Mouse (Mus musculus): Measurements from ENCODE around the gene Olfr1469. TPM values are rescaled to one million over a fixed set of nuclear protein-coding genes. Genes with fewer than 3 reads are reported as not detected.
"Not testable (repeated sequence)": the region's sequence is repeated elsewhere in the genome, so short reads cannot be mapped to it uniquely, and the experiment has no call there.

The Olfr1469 gene
- not detected in 2 replicates for polyA plus RNA-seq (2015; fragmentation: Nextera tagmentation; extraction: Ambion mirVana)

GRCm38 (mm10) chr19:13407549-13407948 is at the start of gene Olfr1469:
TSS of gene Olfr1469 (plus strand) at chr19:13407849.
- no peak within 1 kb of the TSS for H3K9ac ChIP-seq (ENCODE audit: low read depth, low read length)
- no peak within 1 kb of the TSS for H3K4me3 ChIP-seq (ENCODE audit: low read depth, low read length)
- no peak within 1 kb of the TSS for H3K27ac ChIP-seq (ENCODE audit: low read length)
- no peaks in the 10 kb centered on the region for H3K9me3 ChIP-seq (replicated peaks; ENCODE audit: control insufficient read depth, low read length)
- no peak within 1 kb of the TSS for H3K4me2 ChIP-seq (ENCODE audit: low read depth, low read length)
- H3K4me1 ChIP-seq (ENCODE audit: control insufficient read depth, low read depth, low read length) = no peaks in the 10 kb centered on the region
- no peaks in the 10 kb centered on the region for H3K27me3 ChIP-seq (ENCODE audit: control insufficient read depth, insufficient read depth, low read depth, low read length)
- H3K36me3 ChIP-seq (ENCODE audit: control insufficient read depth, insufficient read depth) = no peaks in the 10 kb centered on the region
- no peak for ATAC-seq (ENCODE audit: low read depth)
- 42% methylated on average over 2 of the region's 2 CpGs for WGBS (ENCODE audit: insufficient replicate concordance)

- Histone ChIP-seq H3K27ac (ENCODE audit: low read length) (no peak within 1 kb of the TSS), H3K9me3 (replicated peaks; ENCODE audit: control insufficient read depth, low read length) (no peaks in the 10 kb centered on the region), H3K4me3 (ENCODE audit: low read depth, low read length) (no peak within 1 kb of the TSS), H3K9ac (ENCODE audit: low read depth, low read length) (no peak within 1 kb of the TSS), H3K36me3 (ENCODE audit: control insufficient read depth, insufficient read depth) (no peaks in the 10 kb centered on the region), H3K27me3 (ENCODE audit: control insufficient read depth, insufficient read depth, low read depth, low read length) (no peaks in the 10 kb centered on the region), H3K4me1 (ENCODE audit: control insufficient read depth, low read depth, low read length) (no peaks in the 10 kb centered on the region), H3K4me2 (ENCODE audit: low read depth, low read length) (no peak within 1 kb of the TSS)
- no peak for ATAC-seq (ENCODE audit: low read depth)
- 48% methylated on average over 2 of the region's 2 CpGs for WGBS (ENCODE audit: insufficient replicate concordance)
Observed at GRCm38 (mm10) chr19:13361936-13362335, 45.7 kb upstream of the Olfr1469 start, which contains the start of gene Olfr1467. TSS of gene Olfr1467 (plus strand) at chr19:13362236.

- 36% methylated on average over 2 of the region's 2 CpGs for WGBS (ENCODE audit: insufficient replicate concordance)
- not testable (repeated sequence) for H3K4me2 ChIP-seq (ENCODE audit: low read depth, low read length); H3K27ac ChIP-seq (ENCODE audit: low read length); H3K4me1 ChIP-seq (ENCODE audit: control insufficient read depth, low read depth, low read length); H3K36me3 ChIP-seq (ENCODE audit: control insufficient read depth, insufficient read depth); H3K9me3 ChIP-seq (replicated peaks; ENCODE audit: control insufficient read depth, low read length); ATAC-seq (ENCODE audit: low read depth); H3K4me3 ChIP-seq (ENCODE audit: low read depth, low read length); H3K9ac ChIP-seq (ENCODE audit: low read depth, low read length); H3K27me3 ChIP-seq (ENCODE audit: control insufficient read depth, insufficient read depth, low read depth, low read length)
Observed at GRCm38 (mm10) chr19:13443109-13443508, 35.5 kb downstream of the Olfr1469 start, which contains the start of gene Olfr1471. TSS of gene Olfr1471 (plus strand) at chr19:13443409.

- no peaks in the 10 kb centered on the region for H3K4me1 ChIP-seq (ENCODE audit: control insufficient read depth, low read depth, low read length)
- no peak for ATAC-seq (ENCODE audit: low read depth)
- H3K36me3 ChIP-seq (ENCODE audit: control insufficient read depth, insufficient read depth) = no peaks in the 10 kb centered on the region
- H3K4me2 ChIP-seq (ENCODE audit: low read depth, low read length) = no peak within 1 kb of the TSS
- no peak within 1 kb of the TSS for H3K4me3 ChIP-seq (ENCODE audit: low read depth, low read length)
- H3K9ac ChIP-seq (ENCODE audit: low read depth, low read length) = no peak within 1 kb of the TSS
- H3K27me3 ChIP-seq (ENCODE audit: control insufficient read depth, insufficient read depth, low read depth, low read length) = no peaks in the 10 kb centered on the region
- H3K27ac ChIP-seq (ENCODE audit: low read length) = no peak within 1 kb of the TSS
- WGBS (ENCODE audit: insufficient replicate concordance) = 58% methylated on average over 1 of the region's 1 CpGs
- H3K9me3 ChIP-seq (replicated peaks; ENCODE audit: control insufficient read depth, low read length) = no peaks in the 10 kb centered on the region
Observed at GRCm38 (mm10) chr19:13455986-13456385, 48.3 kb downstream of the Olfr1469 start, which contains the start of gene Olfr1472. TSS of gene Olfr1472 (minus strand) at chr19:13456086.

Other genes with a start within 250 kb of the Olfr1469 start
- gene Olfr1461, start 244.8 kb upstream of the Olfr1469 start, polyA plus RNA-seq (2015; fragmentation: Nextera tagmentation; extraction: Ambion mirVana) = not detected in 2 replicates
- gene Olfr1462, start 222.1 kb upstream of the Olfr1469 start, polyA plus RNA-seq (2015; fragmentation: Nextera tagmentation; extraction: Ambion mirVana) = not detected in 2 replicates
- gene Olfr1463, start 176.5 kb upstream of the Olfr1469 start, polyA plus RNA-seq (2015; fragmentation: Nextera tagmentation; extraction: Ambion mirVana) = not detected in 2 replicates
- gene Olfr1465, start 92.3 kb upstream of the Olfr1469 start, polyA plus RNA-seq (2015; fragmentation: Nextera tagmentation; extraction: Ambion mirVana) = not detected in 2 replicates
- not detected in 2 replicates for gene Olfr1466, start 69.0 kb upstream of the Olfr1469 start, polyA plus RNA-seq (2015; fragmentation: Nextera tagmentation; extraction: Ambion mirVana)
- gene Olfr1467, start 45.6 kb upstream of the Olfr1469 start, polyA plus RNA-seq (2015; fragmentation: Nextera tagmentation; extraction: Ambion mirVana) = not detected in 2 replicates
- gene Olfr1471, start 35.6 kb downstream of the Olfr1469 start, polyA plus RNA-seq (2015; fragmentation: Nextera tagmentation; extraction: Ambion mirVana) = not detected in 2 replicates
- not detected in 2 replicates for gene Olfr1472, start 48.2 kb downstream of the Olfr1469 start, polyA plus RNA-seq (2015; fragmentation: Nextera tagmentation; extraction: Ambion mirVana)
- not detected in 2 replicates for gene Olfr1474, start 61.7 kb downstream of the Olfr1469 start, polyA plus RNA-seq (2015; fragmentation: Nextera tagmentation; extraction: Ambion mirVana)
- gene Olfr1475, start 72.3 kb downstream of the Olfr1469 start, polyA plus RNA-seq (2015; fragmentation: Nextera tagmentation; extraction: Ambion mirVana) = not detected in 2 replicates
- not detected in 2 replicates for gene Olfr1477, start 92.7 kb downstream of the Olfr1469 start, polyA plus RNA-seq (2015; fragmentation: Nextera tagmentation; extraction: Ambion mirVana)
- not detected in 2 replicates for gene Olfr1480, start 120.1 kb downstream of the Olfr1469 start, polyA plus RNA-seq (2015; fragmentation: Nextera tagmentation; extraction: Ambion mirVana)
- not detected in 2 replicates for gene Olfr1484, start 175.7 kb downstream of the Olfr1469 start, polyA plus RNA-seq (2015; fragmentation: Nextera tagmentation; extraction: Ambion mirVana)
- gene Olfr1487, start 209.5 kb downstream of the Olfr1469 start, polyA plus RNA-seq (2015; fragmentation: Nextera tagmentation; extraction: Ambion mirVana) = not detected in 2 replicates
- gene Olfr1489, start 223.8 kb downstream of the Olfr1469 start, polyA plus RNA-seq (2015; fragmentation: Nextera tagmentation; extraction: Ambion mirVana) = not detected in 2 replicates
- not detected in 2 replicates for gene Olfr1490, start 243.2 kb downstream of the Olfr1469 start, polyA plus RNA-seq (2015; fragmentation: Nextera tagmentation; extraction: Ambion mirVana)